Mouse (Mus musculus): Measurements from ENCODE around the gene Flt3. TPM values are rescaled to one million over a fixed set of nuclear protein-coding genes. Genes with fewer than 3 reads are reported as not detected.

Gene Flt3
- polyA plus RNA-seq, 1 experiment = 3.8 TPM

GRCm38 (mm10) chr5:147312830-147313685 lies 87.2 kb downstream of the Flt3 start:
- Histone ChIP-seq H3K4me3 (replicated peaks; ENCODE audit: control insufficient read depth, low read depth, low read length) (no peak overlapping the region), H3K27ac (ENCODE audit: control insufficient read depth, insufficient read depth, low read depth, low read length, poor library complexity) (no peak overlapping the region), H3K4me1 (ENCODE audit: control insufficient read depth, insufficient read depth, low read length) (no peaks in the 10 kb centered on the region; the same call in 1 of the 2 replicates)
- 11% methylated on average over 27 of the region's 27 CpGs for WGBS
- TF ChIP-seq POLR2A (IDR thresholded peaks at IDR 0.05; ENCODE audit: borderline replicate concordance, control insufficient read depth, low read depth, low read length) = no peak

DNA sequence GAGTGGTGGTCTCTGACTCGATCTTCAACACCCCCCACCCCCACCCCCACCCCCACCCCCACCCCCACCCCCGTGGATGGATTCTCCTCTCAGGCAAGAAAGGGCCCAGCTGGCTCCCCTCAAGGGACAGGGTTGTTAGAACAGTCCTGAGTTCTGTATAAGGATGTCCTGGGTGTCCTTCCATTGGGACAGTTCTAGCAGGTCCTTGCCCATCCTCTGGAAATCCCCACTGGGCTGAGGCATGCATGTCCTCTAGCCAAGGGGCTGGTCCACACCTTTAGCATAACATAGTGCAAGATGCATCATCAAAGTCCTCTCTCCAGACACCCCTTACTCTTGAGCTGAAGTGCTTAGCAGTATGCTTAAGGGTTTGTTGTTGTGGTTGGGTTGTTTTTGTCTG lies 90.5 kb downstream of the Flt3 start:
- TF ChIP-seq CTCF (IDR thresholded peaks at IDR 0.05; ENCODE audit: control insufficient read depth, insufficient read depth, low read length) (no peak), POLR2A (IDR thresholded peaks at IDR 0.05; ENCODE audit: borderline replicate concordance, control insufficient read depth, low read depth, low read length) (no peak)
- no peaks in the 10 kb centered on the region for H3K4me1 ChIP-seq (ENCODE audit: control insufficient read depth, insufficient read depth, low read length)
- no peak overlapping the region for H3K4me3 ChIP-seq (replicated peaks; ENCODE audit: control insufficient read depth, low read depth, low read length)
- WGBS = 6% methylated on average over 2 of the region's 2 CpGs
- no peak overlapping the region for H3K27ac ChIP-seq (ENCODE audit: control insufficient read depth, insufficient read depth, low read depth, low read length, poor library complexity)

DNA sequence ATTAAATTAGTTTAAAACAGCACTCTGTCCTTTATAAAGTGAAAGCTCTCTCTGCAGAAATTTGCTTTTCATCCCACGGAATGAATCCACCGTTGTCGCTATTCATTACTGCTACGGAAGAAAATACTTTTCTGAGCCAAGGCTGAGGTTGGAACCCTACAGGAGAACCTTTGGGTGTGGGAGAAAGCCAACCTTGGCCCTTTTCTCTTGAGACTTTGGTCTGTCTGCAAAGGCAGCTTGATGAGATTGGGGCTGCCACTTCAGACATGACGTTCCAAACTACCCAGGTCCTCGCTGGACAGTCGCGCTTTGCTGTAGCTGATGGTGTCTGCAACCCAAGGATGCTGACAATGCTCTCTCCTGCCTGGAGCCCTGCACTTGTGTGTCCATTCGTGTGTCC lies 91.8 kb downstream of the Flt3 start:
- H3K4me3 ChIP-seq (replicated peaks; ENCODE audit: control insufficient read depth, low read depth, low read length) = no peak overlapping the region

GRCm38 (mm10) chr5:147307398-147307785 lies 92.9 kb downstream of the Flt3 start:
- H3K4me3 ChIP-seq (replicated peaks; ENCODE audit: control insufficient read depth, low read depth, low read length) = no peak overlapping the region
- H3K27ac ChIP-seq (ENCODE audit: control insufficient read depth, insufficient read depth, low read depth, low read length, poor library complexity) = no peak overlapping the region
- no peaks in the 10 kb centered on the region for H3K4me1 ChIP-seq (ENCODE audit: control insufficient read depth, insufficient read depth, low read length)
- TF ChIP-seq POLR2A (IDR thresholded peaks at IDR 0.05; ENCODE audit: borderline replicate concordance, control insufficient read depth, low read depth, low read length) (no peak), CTCF (IDR thresholded peaks at IDR 0.05; ENCODE audit: control insufficient read depth, insufficient read depth, low read length) (no peak)
- 12% methylated on average over 12 of the region's 12 CpGs for WGBS

More for the DNA sequence above, 91.8 kb downstream of the Flt3 start:
- Histone ChIP-seq H3K27ac (ENCODE audit: control insufficient read depth, insufficient read depth, low read depth, low read length, poor library complexity) (no peak overlapping the region), H3K4me1 (ENCODE audit: control insufficient read depth, insufficient read depth, low read length) (no peaks in the 10 kb centered on the region)
- 18% methylated on average over 9 of the region's 9 CpGs for WGBS
- no peak for TF ChIP-seq CTCF (IDR thresholded peaks at IDR 0.05; ENCODE audit: control insufficient read depth, insufficient read depth, low read length)
- TF ChIP-seq POLR2A (IDR thresholded peaks at IDR 0.05; ENCODE audit: borderline replicate concordance, control insufficient read depth, low read depth, low read length) = no peak

GRCm38 (mm10) chr5:147306638-147307397 lies 93.5 kb downstream of the Flt3 start, which contains the start of gene Cdx2:
Gene Cdx2 (minus strand): TSS chr5:147307270.
- 3% methylated on average over 63 of the region's 63 CpGs for WGBS
- TF ChIP-seq CTCF (IDR thresholded peaks at IDR 0.05; ENCODE audit: control insufficient read depth, insufficient read depth, low read length) = no peak
- TF ChIP-seq POLR2A (IDR thresholded peaks at IDR 0.05; ENCODE audit: borderline replicate concordance, control insufficient read depth, low read depth, low read length) = no peak

GRCm38 (mm10) chr5:147305856-147306637 lies 94.2 kb downstream of the Flt3 start:
- H3K27ac ChIP-seq (ENCODE audit: control insufficient read depth, insufficient read depth, low read depth, low read length, poor library complexity) = no peak overlapping the region
- no peak overlapping the region for H3K4me3 ChIP-seq (replicated peaks; ENCODE audit: control insufficient read depth, low read depth, low read length)
- TF ChIP-seq POLR2A (IDR thresholded peaks at IDR 0.05; ENCODE audit: borderline replicate concordance, control insufficient read depth, low read depth, low read length) (no peak), CTCF (IDR thresholded peaks at IDR 0.05; ENCODE audit: control insufficient read depth, insufficient read depth, low read length) (no peak)
- WGBS = 2% methylated on average over 58 of the region's 58 CpGs
- no peaks in the 10 kb centered on the region for H3K4me1 ChIP-seq (ENCODE audit: control insufficient read depth, insufficient read depth, low read length)

More at GRCm38 (mm10) chr5:147306638-147307397, 93.5 kb downstream of the Flt3 start, which contains the start of gene Cdx2:
- no peak within 1 kb of the TSS for H3K27ac ChIP-seq (ENCODE audit: control insufficient read depth, insufficient read depth, low read depth, low read length, poor library complexity)
- no peak within 1 kb of the TSS for H3K4me3 ChIP-seq (replicated peaks; ENCODE audit: control insufficient read depth, low read depth, low read length)
- no peaks in the 10 kb centered on the region for H3K4me1 ChIP-seq (ENCODE audit: control insufficient read depth, insufficient read depth, low read length)

GRCm38 (mm10) chr5:147305166-147305565 lies 95.1 kb downstream of the Flt3 start:
- Histone ChIP-seq H3K27ac (ENCODE audit: control insufficient read depth, insufficient read depth, low read depth, low read length, poor library complexity) (no peak overlapping the region), H3K4me1 (ENCODE audit: control insufficient read depth, insufficient read depth, low read length) (no peaks in the 10 kb centered on the region), H3K4me3 (replicated peaks; ENCODE audit: control insufficient read depth, low read depth, low read length) (no peak overlapping the region)
- TF ChIP-seq CTCF (IDR thresholded peaks at IDR 0.05; ENCODE audit: control insufficient read depth, insufficient read depth, low read length) (no peak), POLR2A (IDR thresholded peaks at IDR 0.05; ENCODE audit: borderline replicate concordance, control insufficient read depth, low read depth, low read length) (no peak)
- 5% methylated on average over 16 of the region's 16 CpGs for WGBS

All from bone marrow, adult 2 months (tissue).